Mouse (Mus musculus): Measurements from ENCODE around the gene Atox1. TPM values are rescaled to one million over a fixed set of nuclear protein-coding genes. Genes with fewer than 3 reads are reported as not detected.

The Atox1 gene
- total and polyA plus RNA-seq, 3 experiments = 258 to 365 TPM; not detected in 1

GRCm38 (mm10) chr11:55501955-55502531 lies 41.0 kb upstream of the Atox1 start:
- TF ChIP-seq POLR2AphosphoS2 (IDR thresholded peaks at IDR 0.05; ENCODE audit: low read length) = peak; percentile 65; the same call in 1 of the 2 replicates
- TF ChIP-seq E2F4 (IDR thresholded peaks at IDR 0.05; ENCODE audit: borderline replicate concordance, low read depth, low read length) = 0 out of 2 replicates have a peak, but pooled peaks have one; percentile 31
- peak; percentile 29; the same call in 1 of the 2 replicates for TF ChIP-seq MYB (IDR thresholded peaks at IDR 0.05; ENCODE audit: low read depth, low read length)
- no peak for TF ChIP-seq NRF1 (IDR thresholded peaks at IDR 0.05; ENCODE audit: insufficient read depth, low read depth, low read length, poor library complexity, severe bottlenecking)
- TF ChIP-seq ZMIZ1 (IDR thresholded peaks at IDR 0.05; ENCODE audit: low read depth, low read length) = peak; percentile 24; the same call in 1 of the 2 replicates
- peak; percentile 5; the same call in 1 of the 2 replicates for TF ChIP-seq SMC3 (IDR thresholded peaks at IDR 0.05; ENCODE audit: low read depth, low read length)
- TF ChIP-seq NELFE (IDR thresholded peaks at IDR 0.05; ENCODE audit: low read depth, low read length) = peak; percentile 24; the same call in 1 of the 2 replicates
- no peak for TF ChIP-seq GATA1 (IDR thresholded peaks at IDR 0.05; ENCODE audit: low read depth, low read length)
- Histone ChIP-seq H3K27me3 (ENCODE audit: control insufficient read depth in 1 of 2, insufficient read depth in 2 of 2, low read length in 2 of 2) (no peaks in the 10 kb centered on the region), H3K36me3 (ENCODE audit: control insufficient read depth in 1 of 2, insufficient read depth in 2 of 2, low read length in 2 of 2) (peaks cover 5 to 22% of the 10 kb centered on the region in 2 experiments), H3K9ac (ENCODE audit: control insufficient read depth, low read depth, low read length, poor library complexity, severe bottlenecking) (no peak overlapping the region), H3K4me3 (ENCODE audit: control insufficient read depth in 1 of 2, insufficient read depth in 1 of 2, low read depth in 2 of 2, low read length in 2 of 2) (no peak overlapping the region), H3K4me1 (ENCODE audit: control insufficient read depth in 1 of 2, insufficient read depth in 2 of 2, low read length in 2 of 2) (peaks cover 0 to 6% of the 10 kb centered on the region in 2 experiments; a peak in 2 of 4 replicates), H3K9me3 (replicated peaks; ENCODE audit: insufficient read depth, low read length) (no peaks in the 10 kb centered on the region), H3K79me2 (ENCODE audit: control insufficient read depth, insufficient read depth, low read length, poor library complexity) (no peaks in the 10 kb centered on the region), H3K27ac (ENCODE audit: control insufficient read depth, low read depth, low read length) (no peak overlapping the region)
- DNase-seq (ENCODE audit: low read depth, low spot score) = peak; percentile 50

GRCm38 (mm10) chr11:55497885-55498284 lies 36.8 kb upstream of the Atox1 start:
- peak; percentile 84 for DNase-seq (ENCODE audit: low read depth, low spot score)
- Histone ChIP-seq H3K36me3 (ENCODE audit: control insufficient read depth in 1 of 2, insufficient read depth in 2 of 2, low read length in 2 of 2) (peaks cover 26 to 56% of the 10 kb centered on the region in 2 experiments), H3K4me1 (ENCODE audit: control insufficient read depth in 1 of 2, insufficient read depth in 2 of 2, low read length in 2 of 2) (peaks cover 0 to 6% of the 10 kb centered on the region in 2 experiments; a peak in 1 of 4 replicates), H3K9me3 (replicated peaks; ENCODE audit: insufficient read depth, low read length) (no peaks in the 10 kb centered on the region), H3K27me3 (ENCODE audit: control insufficient read depth in 1 of 2, insufficient read depth in 2 of 2, low read length in 2 of 2) (no peaks in the 10 kb centered on the region), H3K4me3 (ENCODE audit: control insufficient read depth in 1 of 2, insufficient read depth in 1 of 2, low read depth in 2 of 2, low read length in 2 of 2) (no peak overlapping the region), H3K27ac (ENCODE audit: control insufficient read depth, low read depth, low read length) (no peak overlapping the region), H3K79me2 (ENCODE audit: control insufficient read depth, insufficient read depth, low read length, poor library complexity) (peaks cover 3% of the 10 kb centered on the region; the same call in 1 of the 2 replicates), H3K9ac (ENCODE audit: control insufficient read depth, low read depth, low read length, poor library complexity, severe bottlenecking) (no peak overlapping the region)
- TF ChIP-seq CTCF (IDR thresholded peaks at IDR 0.05 in 2 of 3, conservative IDR thresholded peaks at IDR 0.05 in 1 of 3; ENCODE audit: control insufficient read depth in 1 of 3, insufficient read depth in 1 of 3, low read depth in 2 of 3, low read length in 3 of 3, poor library complexity in 1 of 3, severe bottlenecking in 1 of 3) (peak; percentile 70 to 83 (median 72)), GABPA (IDR thresholded peaks at IDR 0.05; ENCODE audit: low read depth, low read length) (no peak), POLR2A (IDR thresholded peaks at IDR 0.05; ENCODE audit: control insufficient read depth in 1 of 2, insufficient read depth in 1 of 2, low read depth in 1 of 2, low read length in 2 of 2, poor library complexity in 1 of 2) (0 out of 4 replicates have a peak, but pooled peaks of 1 of the 2 experiments have one; percentile 20), SMC3 (IDR thresholded peaks at IDR 0.05; ENCODE audit: low read depth, low read length) (peak; percentile 35), TCF12 (IDR thresholded peaks at IDR 0.05; ENCODE audit: low read depth, low read length) (no peak), UBTF (IDR thresholded peaks at IDR 0.05; ENCODE audit: borderline replicate concordance, insufficient read depth, low read depth, low read length) (no peak), ZMIZ1 (IDR thresholded peaks at IDR 0.05; ENCODE audit: low read depth, low read length) (no peak), CHD2 (IDR thresholded peaks at IDR 0.05; ENCODE audit: low read length) (no peak), POLR2AphosphoS2 (IDR thresholded peaks at IDR 0.05; ENCODE audit: low read length) (0 out of 2 replicates have a peak, but pooled peaks have one; percentile 8), NELFE (IDR thresholded peaks at IDR 0.05; ENCODE audit: low read depth, low read length) (no peak), GATA1 (IDR thresholded peaks at IDR 0.05; ENCODE audit: low read depth, low read length) (no peak), MXI1 (IDR thresholded peaks at IDR 0.05; ENCODE audit: low read depth, low read length) (peak; percentile 28; the same call in 1 of the 2 replicates), TAL1 (IDR thresholded peaks at IDR 0.05; ENCODE audit: low read length) (no peak), USF1 (IDR thresholded peaks at IDR 0.05; ENCODE audit: low read depth, low read length) (no peak)

Data from MEL (cell line).